Mouse (Mus musculus) liver, embryonic 14.5 days (tissue): Measurements from ENCODE around the gene Zbtb22. TPM values are rescaled to one million over a fixed set of nuclear protein-coding genes. Genes with fewer than 3 reads are reported as not detected.

Experiments
- ATAC-seq: fragments of 200-750 bp; cut with Nextera tagmentation; 2 replicates; pipeline ENCODE4 v1.8.0; 2017; ENCODE audit warnings: moderate number of reproducible peaks, mild to moderate bottlenecking, moderate library complexity; ENCODE audit not compliant: insufficient read depth
- DNase-seq, 3 experiments: peaks; one replicate each; pipeline ENCODE4 v3.0.0-alpha.2; 2012 to 2013; ENCODE audit warnings: low read depth in 3 of 3, low spot score in 3 of 3
- H3K27ac ChIP-seq: fragments of 300-500 bp; sonication (generic); 2 replicates; pipeline ENCODE4 v1.5.1; 2014; ENCODE audit warnings: moderate library complexity, mild to moderate bottlenecking, control low read depth, inconsistent platforms
- H3K27me3 ChIP-seq: fragments of 300-500 bp; sonication (generic); 2 replicates; pipeline ENCODE4 v1.6.1; 2014; ENCODE audit warnings: mild to moderate bottlenecking, low read length, moderate library complexity; ENCODE audit not compliant: control insufficient read depth, insufficient read depth
- H3K36me3 ChIP-seq: fragments of 300-500 bp; sonication (generic); replicated peaks from 2 replicates; pipeline ENCODE4 v1.6.1; 2014; ENCODE audit warnings: low read depth; ENCODE audit not compliant: control insufficient read depth, insufficient read depth
- H3K4me1 ChIP-seq, 2 experiments: fragments of 200-500 bp in 1 of 2; fragments of 300-500 bp in 1 of 2; sonication (generic) in 1 of 2; replicated peaks; 2 replicates each; pipeline ENCODE4 v1.6.1; 2012 to 2014; ENCODE audit warnings: antibody characterized with exemption in 1 of 2, inconsistent platforms in 1 of 2, low read length in 1 of 2; ENCODE audit not compliant: control insufficient read depth in 2 of 2, insufficient read depth in 2 of 2
- H3K4me2 ChIP-seq: fragments of 300-500 bp; sonication (generic); 2 replicates; pipeline ENCODE4 v1.6.1; 2014; ENCODE audit warnings: low read depth, mild to moderate bottlenecking, control low read depth, moderate library complexity
- H3K4me3 ChIP-seq, 2 experiments: fragments of 200-500 bp in 1 of 2; fragments of 300-500 bp in 1 of 2; sonication (generic) in 1 of 2; 2 replicates each; pipeline ENCODE4 v1.5.1; 2012 to 2014; ENCODE audit warnings: low read depth in 2 of 2, low read length in 2 of 2, mild to moderate bottlenecking in 2 of 2, control low read depth in 1 of 2, inconsistent platforms in 1 of 2, moderate library complexity in 1 of 2; ENCODE audit not compliant: insufficient read depth in 1 of 2
- H3K9ac ChIP-seq: fragments of 300-500 bp; sonication (generic); replicated peaks from 2 replicates; pipeline ENCODE4 v1.6.1; 2014; ENCODE audit warnings: mild to moderate bottlenecking, control low read depth, moderate library complexity
- H3K9me3 ChIP-seq: fragments of 300-500 bp; sonication (generic); 2 replicates; pipeline ENCODE4 v1.6.1; 2016; ENCODE audit warnings: low read length, mixed read lengths; ENCODE audit not compliant: control insufficient read depth
- CTCF ChIP-seq: IDR thresholded peaks from 2 replicates; pipeline ENCODE4 v1.5.1; 2016; ENCODE audit warnings: antibody characterized with exemption, low read depth, control low read depth
- EP300 ChIP-seq: IDR thresholded peaks from 2 replicates; pipeline ENCODE4 v1.6.1; 2016; ENCODE audit warnings: antibody characterized with exemption, low read depth
- WGBS: fragments of 180-500 bp; shearing (Covaris S2); extraction: QIAGEN DNeasy Blood & Tissue Kit; methylation state at CpG from one replicate; pipeline ENCODE4 v1.1.7; 2014; ENCODE audit not compliant: insufficient replicate concordance; 5-methylcytosine and 5-hydroxymethylcytosine counted together
- polyA plus RNA-seq, 2 experiments: library from polyadenylated mRNA; depleted of rRNA in 1 of 2; stranded (reverse) in 1 of 2; unstranded in 1 of 2; fragments of >200 nt; fragmentation: Nextera tagmentation in 1 of 2; extraction: Ambion mirVana in 1 of 2; gene quantifications; 2 replicates each; pipeline versions ENCODE4 v1.2.1 to v1.2.3; 2012 to 2014

Zbtb22 gene
- polyA plus RNA-seq, 2 experiments: 4.8 to 12.1 TPM

GRCm38 (mm10) chr17:33908331-33909076, 7.2 kb upstream of the Zbtb22 start:
- peak overlapping the region; percentile 87 for H3K27ac ChIP-seq
- H3K27me3 ChIP-seq: no peaks in the 10 kb centered on the region
- H3K36me3 ChIP-seq: peaks cover 20% of the 10 kb centered on the region
- H3K4me3 ChIP-seq: peak overlapping the region; percentile 73 to 97
- no peaks in the 10 kb centered on the region for H3K9me3 ChIP-seq
- no peak for DNase-seq
- peak overlapping the region; percentile 98 for H3K4me2 ChIP-seq
- peaks cover 14 to 17% of the 10 kb centered on the region in 2 experiments for H3K4me1 ChIP-seq
- peak; percentile 57 for ATAC-seq
- WGBS: 1% methylated on average over 42 of the region's 44 CpGs
- peak overlapping the region; percentile 98 for H3K9ac ChIP-seq
- TF ChIP-seq CTCF (no peak), EP300 (no peak)

GRCm38 (mm10) chr17:33909077-33909868, 6.4 kb upstream of the Zbtb22 start, which contains the start of gene Daxx:
TSS of gene Daxx (plus strand) at chr17:33909414.
- Histone ChIP-seq H3K9me3 (no peaks in the 10 kb centered on the region), H3K4me3 (peak within 1 kb of the TSS; percentile 73 to 97), H3K27me3 (no peaks in the 10 kb centered on the region), H3K36me3 (peaks cover 27% of the 10 kb centered on the region), H3K4me1 (peaks cover 6 to 15% of the 10 kb centered on the region in 2 experiments), H3K9ac (peak within 1 kb of the TSS; percentile 98), H3K4me2 (peak within 1 kb of the TSS; percentile 98), H3K27ac (peak within 1 kb of the TSS; percentile 87)
- peak; percentile 92 to 93 (median 92) for DNase-seq
- ATAC-seq: peak; percentile 93
- TF ChIP-seq EP300 (no peak), CTCF (no peak)
- under 1% methylated on average over 68 of the region's 68 CpGs for WGBS

- peaks cover 27% of the 10 kb centered on the region for H3K36me3 ChIP-seq
- H3K4me2 ChIP-seq: peak overlapping the region; percentile 98
- peaks cover 7 to 15% of the 10 kb centered on the region in 2 experiments for H3K4me1 ChIP-seq
- TF ChIP-seq EP300 (no peak), CTCF (no peak)
- H3K27ac ChIP-seq: peak overlapping the region; percentile 87
- DNase-seq (no peak), ATAC-seq (0 out of 2 replicates have a peak, but pooled peaks have one; percentile 1)
- H3K27me3 ChIP-seq: no peaks in the 10 kb centered on the region
- H3K4me3 ChIP-seq: peak overlapping the region; percentile 73 to 97
- peak overlapping the region; percentile 98 for H3K9ac ChIP-seq
- no peaks in the 10 kb centered on the region for H3K9me3 ChIP-seq
- 0% methylated on average over 14 of the region's 14 CpGs for WGBS
Observed at GRCm38 (mm10) chr17:33909869-33910250, 5.8 kb upstream of the Zbtb22 start.

GRCm38 (mm10) chr17:33910346-33911051, 5.2 kb upstream of the Zbtb22 start:
- H3K9me3 ChIP-seq: no peaks in the 10 kb centered on the region
- H3K4me1 ChIP-seq: peaks cover 11 to 18% of the 10 kb centered on the region in 2 experiments
- H3K4me2 ChIP-seq: peak overlapping the region; percentile 98
- H3K36me3 ChIP-seq: peaks cover 27% of the 10 kb centered on the region
- WGBS: 42% methylated on average over 11 of the region's 11 CpGs
- H3K4me3 ChIP-seq: peak overlapping the region; percentile 73 to 97
- H3K27me3 ChIP-seq: no peaks in the 10 kb centered on the region
- DNase-seq (no peak), ATAC-seq (no peak)
- H3K27ac ChIP-seq: no peak overlapping the region
- TF ChIP-seq EP300 (no peak), CTCF (peak; percentile 52)
- H3K9ac ChIP-seq: peak overlapping the region; percentile 98
